ENCODE assay signal across 17 mouse cellular contexts in genomic region chr13:101896946-101897345, GRCm38 (mm10).
"Had no signal": no experiment of that assay in that cellular context is flagged by ENCODE, and none has a peak within 500 bp of the region (broad histone marks: within the 10 kb centered on the region; RNA-seq: fewer than 3 reads in every experiment).

No protein-coding gene starts in this region.

- H3K4me3 ChIP-seq: neural tube, embryonic 12.5 days; neural tube, embryonic 13.5 days; neural tube, embryonic 15.5 days; stomach, embryonic 15.5 days had no signal

- H3K36me3 ChIP-seq: neural tube, embryonic 12.5 days; neural tube, embryonic 13.5 days; neural tube, embryonic 15.5 days; stomach, embryonic 15.5 days had no signal

- H3K9me3 ChIP-seq: neural tube, embryonic 12.5 days; neural tube, embryonic 13.5 days; neural tube, embryonic 15.5 days; stomach, embryonic 15.5 days had no signal

- H3K4me1 ChIP-seq: neural tube, embryonic 12.5 days; neural tube, embryonic 13.5 days; neural tube, embryonic 15.5 days; stomach, embryonic 15.5 days had no signal

- H3K27me3 ChIP-seq: neural tube, embryonic 12.5 days; neural tube, embryonic 13.5 days; neural tube, embryonic 15.5 days; stomach, embryonic 15.5 days had no signal

- H3K4me2 ChIP-seq: neural tube, embryonic 12.5 days; neural tube, embryonic 13.5 days; neural tube, embryonic 15.5 days; stomach, embryonic 15.5 days had no signal

- H3K27ac ChIP-seq: neural tube, embryonic 12.5 days; neural tube, embryonic 13.5 days; neural tube, embryonic 15.5 days; stomach, embryonic 15.5 days; stomach, postnatal 0 days had no signal

- H3K9ac ChIP-seq: neural tube, embryonic 12.5 days; neural tube, embryonic 13.5 days; neural tube, embryonic 15.5 days; stomach, embryonic 15.5 days had no signal

- DNase-seq: retina, postnatal 1 day; right cerebral cortex, adult 18-20 months; right cerebral cortex, postnatal 14 days; right cerebral cortex, postnatal 25 days; right cerebral cortex, postnatal 4 days; spleen, adult 18-20 months; thymus, adult 18-20 months; thymus, adult 2 months; thymus, postnatal 14 days; thymus, postnatal 25 days; thymus, postnatal 36 days; thymus, postnatal 4 days had no signal
